Mouse (Mus musculus) thymus, postnatal 4 days (tissue): ENCODE measurements around the gene Olfr478.
"Not testable (repeated sequence)": the region's sequence is repeated elsewhere in the genome, so short reads cannot be mapped to it uniquely, and the experiment has no call there.

Experiments
- DNase-seq: peaks from one replicate; pipeline ENCODE4 v3.0.0; 2021

The Olfr478 gene

GRCm38 (mm10) chr7:108033889-108034288, at the start of gene Olfr478:
Gene Olfr478 (minus strand): TSS chr7:108033989.
- DNase-seq, result no peak

- DNase-seq, result no peak
Observed at GRCm38 (mm10) chr7:108079555-108079954, 45.8 kb upstream of the Olfr478 start, which contains the start of gene Olfr481. Gene Olfr481 (plus strand): TSS chr7:108079855.

- DNase-seq, result no peak
Observed at GRCm38 (mm10) chr7:108067246-108067645, 33.5 kb upstream of the Olfr478 start, which contains the start of gene Olfr480. Gene Olfr480 (minus strand): TSS chr7:108067346.

DNA sequence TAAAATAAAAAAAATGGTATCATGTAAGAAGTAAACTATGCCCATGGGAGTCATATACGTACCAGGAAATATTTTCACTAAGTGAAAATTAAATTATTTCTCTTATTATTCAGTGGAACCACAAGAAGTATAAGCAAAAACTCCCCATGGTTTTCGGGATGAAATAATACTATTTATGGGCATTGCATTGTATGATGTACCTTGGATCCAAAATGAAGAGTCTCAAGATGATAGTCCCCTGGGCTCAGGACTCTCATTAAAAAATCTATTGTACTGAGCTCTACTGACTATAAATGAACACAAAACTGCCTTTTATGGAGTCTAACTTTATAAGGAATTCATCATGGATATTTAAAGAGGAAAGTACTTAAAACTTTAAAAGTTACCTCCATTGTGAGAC, 16.6 kb upstream of the Olfr478 start, which contains the start of gene Olfr479:
Olfr479 (plus strand) TSS at position 301 of the 400 bp plus-strand sequence.
- no peak for DNase-seq

GRCm38 (mm10) chr7:108014256-108014655, 19.5 kb downstream of the Olfr478 start:
- not testable (repeated sequence) for DNase-seq

- DNase-seq, result no peak
Observed at GRCm38 (mm10) chr7:107986393-107986792, 47.4 kb downstream of the Olfr478 start, which contains the start of gene Olfr477. Gene Olfr477 (plus strand): TSS chr7:107986693.
